Mouse (Mus musculus) megakaryocyte, embryonic 14.5 days (primary cell): ENCODE results near the gene Tardbp. TPM values are rescaled to one million over a fixed set of nuclear protein-coding genes. Genes with fewer than 3 reads are reported as not detected.

ENCODE experiments used
- H3K27me3 ChIP-seq: replicated peaks from 2 replicates; pipeline ENCODE3; 2012; ENCODE audit warnings: inconsistent platforms
- H3K36me3 ChIP-seq: replicated peaks from 2 replicates; pipeline ENCODE3; 2012; ENCODE audit warnings: low read length, inconsistent platforms, mixed read lengths
- H3K4me1 ChIP-seq: 2 replicates; pipeline ENCODE4 v1.6.1; 2012; ENCODE audit warnings: inconsistent platforms
- H3K4me3 ChIP-seq: replicated peaks from 2 replicates; pipeline ENCODE3; 2012; ENCODE audit warnings: moderate library complexity, mild to moderate bottlenecking, inconsistent platforms
- H3K9me3 ChIP-seq: 2 replicates; pipeline ENCODE4 v1.6.1; 2012; ENCODE audit warnings: inconsistent platforms
- FLI1 ChIP-seq: IDR thresholded peaks from 2 replicates; pipeline ENCODE4 v1.6.1; 2012; ENCODE audit warnings: low read length, inconsistent platforms, mixed read lengths
- GATA1 ChIP-seq: IDR thresholded peaks from 3 replicates; pipeline ENCODE4 v1.6.1; 2012; ENCODE audit warnings: mixed read lengths, low read length, inconsistent platforms, borderline replicate concordance
- polyA plus RNA-seq: library from polyadenylated mRNA; stranded (reverse); fragments of >175 nt; gene quantifications from 2 replicates; pipeline ENCODE4 v1.2.3, GENCODE M21; 2012; ENCODE audit warnings: low replicate concordance; ENCODE audit not compliant: insufficient read depth

The Tardbp gene
- polyA plus RNA-seq, 1 experiment = 18.5 TPM

- H3K4me1 ChIP-seq = peaks cover 26% of the 10 kb centered on the region
- no peaks in the 10 kb centered on the region for H3K27me3 ChIP-seq
- H3K36me3 ChIP-seq = no peaks in the 10 kb centered on the region
- TF ChIP-seq GATA1 = no peak
- TF ChIP-seq FLI1 = no peak
- no peak overlapping the region for H3K4me3 ChIP-seq
- H3K9me3 ChIP-seq = no peaks in the 10 kb centered on the region
Observed at GRCm38 (mm10) chr4:148639455-148639854, 12.6 kb upstream of the Tardbp start.

DNA sequence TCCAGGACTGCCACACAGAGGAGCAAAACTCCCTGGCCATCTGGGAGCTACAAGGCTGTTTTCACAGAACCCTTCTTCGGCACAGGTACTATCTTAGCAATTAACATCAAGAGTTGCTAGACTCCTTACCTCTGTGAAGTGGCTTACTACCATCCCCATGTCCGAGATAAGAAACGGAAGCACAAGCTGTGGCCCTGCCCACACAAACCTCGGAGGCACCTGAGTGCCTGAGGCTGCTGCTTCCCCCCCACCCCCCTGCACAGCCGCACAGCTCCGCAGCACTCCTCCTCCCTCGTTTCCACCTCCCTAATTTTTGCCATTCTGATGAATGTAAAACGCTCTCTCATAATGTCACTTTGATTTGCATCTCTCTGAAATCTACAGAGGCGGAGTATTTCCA is 11.5 kb upstream of the Tardbp start:
- H3K4me1 ChIP-seq = peaks cover 19% of the 10 kb centered on the region
- H3K4me3 ChIP-seq = no peak overlapping the region
- H3K36me3 ChIP-seq = no peaks in the 10 kb centered on the region
- TF ChIP-seq GATA1 = no peak
- no peak for TF ChIP-seq FLI1
- H3K27me3 ChIP-seq = no peaks in the 10 kb centered on the region
- H3K9me3 ChIP-seq = no peaks in the 10 kb centered on the region

DNA sequence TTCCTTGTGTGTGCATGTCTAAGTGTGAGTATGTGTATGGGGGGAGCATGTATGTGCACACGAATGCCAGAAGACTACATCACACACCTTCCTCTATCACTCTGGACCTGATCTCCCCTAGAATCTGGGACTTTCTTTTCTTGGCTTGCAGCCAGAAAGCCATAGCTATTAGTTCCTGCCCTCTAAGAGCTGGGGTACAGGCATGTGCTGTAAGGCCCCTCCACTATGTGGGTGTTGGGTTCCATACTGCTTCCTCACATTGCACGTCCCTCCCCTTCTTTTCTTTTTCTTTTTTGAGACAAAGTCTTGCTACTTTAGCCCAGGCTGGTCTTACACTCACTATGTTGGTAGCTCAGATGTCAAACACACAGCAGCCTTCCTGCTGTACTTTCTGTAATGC is 8.5 kb upstream of the Tardbp start:
- TF ChIP-seq FLI1 = no peak
- TF ChIP-seq GATA1 = no peak
- Histone ChIP-seq H3K36me3 (no peaks in the 10 kb centered on the region), H3K9me3 (no peaks in the 10 kb centered on the region), H3K4me1 (peaks cover 14% of the 10 kb centered on the region), H3K27me3 (no peaks in the 10 kb centered on the region), H3K4me3 (no peak overlapping the region)

- H3K27me3 ChIP-seq = no peaks in the 10 kb centered on the region
- H3K4me1 ChIP-seq = peaks cover 15% of the 10 kb centered on the region
- TF ChIP-seq FLI1 = no peak
- no peaks in the 10 kb centered on the region for H3K36me3 ChIP-seq
- H3K4me3 ChIP-seq = no peak overlapping the region
- H3K9me3 ChIP-seq = no peaks in the 10 kb centered on the region
Observed at GRCm38 (mm10) chr4:148633395-148634061, 6.7 kb upstream of the Tardbp start.

DNA sequence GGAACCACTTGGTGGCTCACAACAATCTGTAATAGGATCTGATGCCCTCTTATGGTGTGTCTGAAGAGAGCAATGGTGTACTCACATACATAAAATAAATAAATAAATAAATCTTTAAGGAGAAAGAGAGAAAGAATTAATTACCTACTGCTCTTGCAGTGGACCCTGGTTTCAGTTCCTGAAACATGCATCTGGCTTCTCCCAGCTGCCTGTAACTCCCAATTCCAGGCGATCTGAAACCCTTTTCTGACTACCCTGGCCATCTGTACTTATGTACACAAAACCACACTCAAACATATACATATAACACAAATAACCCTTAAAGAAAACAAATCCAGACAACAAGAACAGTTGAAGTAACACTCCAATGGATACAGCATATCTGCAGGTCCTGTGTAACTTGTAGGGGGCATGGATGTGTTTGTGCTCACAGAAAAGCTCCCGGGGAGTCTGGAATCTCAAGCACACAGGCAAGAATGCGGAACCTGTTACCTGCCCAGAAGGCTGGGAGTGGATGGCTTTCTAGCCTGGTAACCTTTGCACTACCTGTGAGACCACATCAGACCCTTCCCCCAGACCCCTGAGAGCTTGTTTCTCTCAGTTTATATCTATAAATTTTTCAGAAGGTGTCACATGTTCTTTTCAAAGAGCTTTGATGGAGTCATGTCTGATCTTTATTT is 5.3 kb upstream of the Tardbp start:
- TF ChIP-seq GATA1 (no peak), FLI1 (no peak)
- Histone ChIP-seq H3K4me1 (peaks cover 19% of the 10 kb centered on the region), H3K9me3 (no peaks in the 10 kb centered on the region), H3K27me3 (no peaks in the 10 kb centered on the region), H3K36me3 (no peaks in the 10 kb centered on the region), H3K4me3 (no peak overlapping the region)

DNA sequence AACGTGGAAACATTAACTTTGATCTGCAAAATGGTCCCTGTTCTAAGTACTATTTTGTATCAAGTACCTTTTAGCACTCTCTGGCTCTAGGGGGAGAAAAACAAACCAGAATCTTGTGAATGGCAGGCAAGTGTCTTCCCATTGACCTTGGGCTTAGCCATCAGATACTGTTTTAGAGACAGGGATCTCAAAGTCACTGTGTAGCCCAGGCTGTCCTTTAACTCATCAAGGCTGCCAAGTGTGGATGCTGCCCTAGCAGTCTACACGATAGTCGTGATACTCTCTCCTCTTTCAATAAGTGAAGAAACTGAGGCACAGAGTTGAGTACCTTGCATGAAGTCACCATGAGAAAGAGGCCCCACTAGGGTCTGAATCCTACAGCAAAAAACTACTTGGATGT is 427 bp upstream of the Tardbp start:
- no peaks in the 10 kb centered on the region for H3K27me3 ChIP-seq
- peaks cover 30% of the 10 kb centered on the region for H3K36me3 ChIP-seq
- H3K4me1 ChIP-seq = peaks cover 39% of the 10 kb centered on the region
- peak overlapping the region; percentile 98 for H3K4me3 ChIP-seq
- H3K9me3 ChIP-seq = no peaks in the 10 kb centered on the region
- TF ChIP-seq GATA1 = no peak
- no peak for TF ChIP-seq FLI1

DNA sequence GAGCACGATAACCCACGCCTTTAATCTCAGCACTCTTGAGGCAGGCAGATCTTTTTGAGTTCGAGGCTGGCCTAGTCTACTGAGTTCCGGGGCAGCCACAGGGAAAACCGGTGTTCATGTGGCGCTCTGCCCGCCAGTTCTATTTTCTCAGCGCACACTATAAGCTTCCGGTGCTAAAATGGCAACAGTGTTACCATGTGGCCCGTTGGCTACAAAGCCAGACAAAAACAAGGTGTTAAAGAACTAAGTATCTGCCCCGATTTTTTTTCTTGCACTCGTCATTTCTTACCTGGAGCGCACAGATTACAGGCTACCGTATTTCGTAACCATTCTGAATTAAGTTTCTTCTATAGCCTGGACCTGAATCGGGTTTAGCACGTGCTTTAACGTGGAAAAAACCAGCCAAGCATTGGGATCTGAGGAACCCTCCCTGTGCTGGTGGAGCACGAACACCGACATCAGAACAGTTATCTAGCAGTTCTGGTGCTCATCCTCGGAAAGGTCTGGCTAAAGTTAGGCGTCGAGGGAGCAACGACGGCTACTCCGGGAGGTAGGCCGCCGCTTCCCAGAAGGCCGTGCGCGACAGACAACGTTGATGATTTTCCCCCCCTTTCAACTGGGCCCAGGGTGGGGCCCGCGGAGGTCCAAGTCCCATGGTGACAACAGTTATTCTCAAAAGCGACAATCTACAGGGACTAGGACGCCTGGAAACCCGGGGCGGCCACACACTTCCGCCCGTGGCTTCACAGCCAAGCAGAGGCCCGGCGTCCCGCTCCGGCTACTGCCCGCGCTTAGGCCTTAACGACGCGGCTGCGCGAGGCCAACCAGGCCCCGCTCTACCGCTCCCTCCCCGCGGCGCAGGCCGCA is 830 bp downstream of the Tardbp start:
- peak overlapping the region; percentile 98 for H3K4me3 ChIP-seq
- H3K4me1 ChIP-seq = peaks cover 50% of the 10 kb centered on the region
- TF ChIP-seq GATA1 (no peak), FLI1 (no peak)
- H3K36me3 ChIP-seq = peaks cover 43% of the 10 kb centered on the region
- no peaks in the 10 kb centered on the region for H3K27me3 ChIP-seq
- no peaks in the 10 kb centered on the region for H3K9me3 ChIP-seq

GRCm38 (mm10) chr4:148625010-148625409 is 1.8 kb downstream of the Tardbp start:
- no peak for TF ChIP-seq GATA1
- no peak for TF ChIP-seq FLI1
- Histone ChIP-seq H3K4me1 (peaks cover 48% of the 10 kb centered on the region), H3K36me3 (peaks cover 53% of the 10 kb centered on the region), H3K4me3 (peak overlapping the region; percentile 81), H3K9me3 (no peaks in the 10 kb centered on the region), H3K27me3 (no peaks in the 10 kb centered on the region)

GRCm38 (mm10) chr4:148623609-148624008 is 3.2 kb downstream of the Tardbp start:
- no peaks in the 10 kb centered on the region for H3K9me3 ChIP-seq
- H3K27me3 ChIP-seq = no peaks in the 10 kb centered on the region
- H3K4me3 ChIP-seq = peak overlapping the region; percentile 57
- TF ChIP-seq GATA1 (no peak), FLI1 (no peak)
- H3K36me3 ChIP-seq = peaks cover 67% of the 10 kb centered on the region
- H3K4me1 ChIP-seq = peaks cover 45% of the 10 kb centered on the region

- TF ChIP-seq FLI1 (no peak), GATA1 (no peak)
- H3K36me3 ChIP-seq = peaks cover 73% of the 10 kb centered on the region
- peaks cover 40% of the 10 kb centered on the region for H3K4me1 ChIP-seq
- H3K27me3 ChIP-seq = no peaks in the 10 kb centered on the region
- no peaks in the 10 kb centered on the region for H3K9me3 ChIP-seq
- H3K4me3 ChIP-seq = no peak overlapping the region
Observed at GRCm38 (mm10) chr4:148622485-148622884, 4.3 kb downstream of the Tardbp start.
